ENCODE assay signal across 9 mouse cellular contexts in genomic region chr4:123677060-123677804, GRCm38 (mm10). TPM values are rescaled to one million over a fixed set of nuclear protein-coding genes. Genes with fewer than 3 reads are reported as not detected.
DNase-seq lines count a peak whose midpoint lies in the region; ATAC-seq lines count a peak whose summit lies in the region.
"Had no signal": no experiment of that assay in that cellular context is flagged by ENCODE, and none has a peak within 500 bp of the region (broad histone marks: within the 10 kb centered on the region; RNA-seq: fewer than 3 reads in every experiment).

No protein-coding gene starts in this region.

- intact Hi-C loops in left cerebral cortex, postnatal 25 days (cut with DNase I) = no loop called here

- H3K27me3 ChIP-seq in forebrain, embryonic 11.5 days (ENCODE audit: control insufficient read depth, insufficient read depth, low read length) = no peaks in the 10 kb centered on the region

- H3K4me1 ChIP-seq in forebrain, embryonic 11.5 days (replicated peaks; ENCODE audit: control insufficient read depth, insufficient read depth, low read length) = peaks cover 3% of the 10 kb centered on the region; the same call in 1 of the 2 replicates

- no peak overlapping the region for H3K4me3 ChIP-seq in forebrain, embryonic 11.5 days (ENCODE audit: low read depth, low read length)

- WGBS in forebrain, embryonic 11.5 days = 40% methylated on average over 10 of the region's 10 CpGs

- H3K27ac ChIP-seq in forebrain, embryonic 11.5 days (ENCODE audit: low read depth, low read length) = peak overlapping the region; percentile 59
- H3K27ac ChIP-seq: liver, embryonic 14.5 days had no signal

- H3K9me3 ChIP-seq in forebrain, embryonic 11.5 days (ENCODE audit: control insufficient read depth, low read length) = no peaks in the 10 kb centered on the region

- peak; percentile 55 for DNase-seq in embryo, embryonic 10 days (ENCODE audit: low spot score)
- no peak for DNase-seq in embryo, embryonic 9.5 days (ENCODE audit: extremely low spot score)
- peak; percentile 55 for DNase-seq in adrenal gland, postnatal 14 days
- no peak for DNase-seq in forebrain, embryonic 11.5 days (ENCODE audit: low spot score)
- DNase-seq in left cerebral cortex, postnatal 25 days (ENCODE audit: low spot score in 2 of 2) = peak; percentile 58 to 89
- DNase-seq in retina, postnatal 1 day = peak; percentile 95
- DNase-seq in urinary bladder, adult 18-20 months (ENCODE audit: low spot score in 2 of 2) = no peak

- H3K9ac ChIP-seq in forebrain, embryonic 11.5 days (ENCODE audit: low read length) = peak overlapping the region; percentile 20
- H3K9ac ChIP-seq: liver, embryonic 14.5 days had no signal

- H3K4me2 ChIP-seq in forebrain, embryonic 11.5 days (ENCODE audit: low read depth, low read length, severe bottlenecking) = no peak overlapping the region

- no peak for ATAC-seq in forebrain, embryonic 11.5 days (replicated peaks; ENCODE audit: low FRiP score)
- ATAC-seq in granulocyte monocyte progenitor cell, adult 5-6 weeks (replicated peaks; ENCODE audit: poor library complexity, severe bottlenecking) = no peak

- H3K36me3 ChIP-seq in forebrain, embryonic 11.5 days (ENCODE audit: control insufficient read depth, insufficient read depth, low read length) = no peaks in the 10 kb centered on the region

RNA-seq across cellular contexts. Expression of gene Macf1, which starts 6.9 kb away (rescaled TPM):
- 193 and 200 TPM in 2 replicates for total RNA-seq in adrenal gland, postnatal 14 days (2021)
- polyA plus RNA-seq in forebrain, embryonic 11.5 days (2014; fragmentation: Nextera tagmentation; extraction: Ambion mirVana) = 78.1 and 88.8 TPM in 2 replicates
- total RNA-seq in left cerebral cortex, postnatal 25 days (2021) = 100 to 1,000 TPM; 202 to 222 TPM
- total RNA-seq in granulocyte monocyte progenitor cell, adult 5-6 weeks (2014; fragmentation: Nextera tagmentation) = 127 and 129 TPM in 2 replicates
- 162 and 174 TPM in 2 replicates for total RNA-seq in granulocyte monocyte progenitor cell, adult 5-6 weeks (2017)

RNA-seq across cellular contexts. Expression of gene Ndufs5, which starts 40.8 kb away (rescaled TPM):
- 317 and 335 TPM in 2 replicates for total RNA-seq in adrenal gland, postnatal 14 days (2021)
- 291 and 296 TPM in 2 replicates for polyA plus RNA-seq in forebrain, embryonic 11.5 days (2014; fragmentation: Nextera tagmentation; extraction: Ambion mirVana)
- total RNA-seq in left cerebral cortex, postnatal 25 days (2021) = 100 to 1,000 TPM; 184 to 187 TPM
- 173 and 190 TPM in 2 replicates for total RNA-seq in granulocyte monocyte progenitor cell, adult 5-6 weeks (2014; fragmentation: Nextera tagmentation)
- total RNA-seq in granulocyte monocyte progenitor cell, adult 5-6 weeks (2017) = 168 and 215 TPM in 2 replicates

Comparison
In these comparisons a context has a peak if more than half of its experiments do, and no peak if none do; other contexts are left out.
1. DNase-seq: peak in embryo, embryonic 10 days (single experiment), adrenal gland, postnatal 14 days (single experiment), left cerebral cortex, postnatal 25 days (2 of 2) and retina, postnatal 1 day (single experiment); none in embryo, embryonic 9.5 days (single experiment), forebrain, embryonic 11.5 days (single experiment) and urinary bladder, adult 18-20 months (0 of 2).